Mouse (Mus musculus) CH12.LX (cell line): Measurements from ENCODE around the gene Bst1. TPM values are rescaled to one million over a fixed set of nuclear protein-coding genes. Genes with fewer than 3 reads are reported as not detected.

Source experiments
- DNase-seq: peaks from one replicate; pipeline ENCODE4 v3.0.0-alpha.2; 2013; ENCODE audit errors: extremely low read depth
- H3K27ac ChIP-seq: 2 replicates; pipeline ENCODE4 v1.5.1; 2012; ENCODE audit warnings: low read depth, mild to moderate bottlenecking, control low read depth, moderate library complexity; ENCODE audit not compliant: insufficient read depth
- H3K27me3 ChIP-seq: replicated peaks from 2 replicates; pipeline ENCODE3; 2012; ENCODE audit warnings: inconsistent platforms
- H3K36me3 ChIP-seq, 2 experiments: replicated peaks in 1 of 2; 2 replicates each; pipeline versions ENCODE3 to v1.6.1; 2012; ENCODE audit warnings: inconsistent platforms in 1 of 2, low read length in 1 of 2, mild to moderate bottlenecking in 1 of 2, mixed read lengths in 1 of 2, moderate library complexity in 1 of 2; ENCODE audit not compliant: control insufficient read depth in 1 of 2, insufficient read depth in 1 of 2
- H3K4me1 ChIP-seq, 2 experiments: 2 replicates each; pipeline ENCODE4 v1.6.1; 2012; ENCODE audit warnings: inconsistent platforms in 1 of 2, moderate library complexity in 1 of 2; ENCODE audit not compliant: insufficient read depth in 2 of 2, control insufficient read depth in 1 of 2
- H3K4me2 ChIP-seq: 2 replicates; pipeline ENCODE4 v1.6.1; 2012; ENCODE audit warnings: low read depth, mild to moderate bottlenecking, control low read depth; ENCODE audit not compliant: poor library complexity, insufficient read depth, severe bottlenecking
- H3K4me3 ChIP-seq, 3 experiments: fragments of 150-350 bp in 1 of 3; sonication (generic) in 1 of 3; replicated peaks in 1 of 3; 2 replicates each; pipeline versions ENCODE3 to v1.5.1; 2011 to 2012; ENCODE audit warnings: low read depth in 2 of 3, low read length in 2 of 3, mild to moderate bottlenecking in 2 of 3, moderate library complexity in 2 of 3, control low read depth in 1 of 3, improper control_type of control experiment in 1 of 3, inconsistent platforms in 1 of 3, mixed read lengths in 1 of 3; ENCODE audit not compliant: poor library complexity in 1 of 3
- H3K79me2 ChIP-seq: replicated peaks from 2 replicates; pipeline ENCODE4 v1.6.1; 2012; ENCODE audit warnings: mild to moderate bottlenecking, moderate library complexity; ENCODE audit not compliant: control insufficient read depth, poor library complexity, insufficient read depth, severe bottlenecking; ENCODE audit errors: extremely low read depth
- H3K9ac ChIP-seq: 2 replicates; pipeline ENCODE4 v1.6.1; 2012; ENCODE audit warnings: low read depth, mild to moderate bottlenecking, control low read depth, moderate library complexity; ENCODE audit not compliant: insufficient read depth
- H3K9me3 ChIP-seq: replicated peaks from 2 replicates; pipeline ENCODE3; 2012; ENCODE audit warnings: low read length, inconsistent platforms, mixed read lengths
- BHLHE40 ChIP-seq: IDR thresholded peaks from 2 replicates; pipeline ENCODE4 v1.6.1; 2011; ENCODE audit warnings: mild to moderate bottlenecking, low read depth, low read length, improper control_type of control experiment
- CHD1 ChIP-seq: IDR thresholded peaks from 2 replicates; pipeline ENCODE4 v1.6.1; 2012; ENCODE audit warnings: low read depth, low read length, improper control_type of control experiment, inconsistent platforms
- CTCF ChIP-seq, 2 experiments: IDR thresholded peaks in 1 of 2; conservative IDR thresholded peaks in 1 of 2; 2 replicates each; pipeline ENCODE4 v1.5.1; 2011 to 2012; ENCODE audit warnings: low read depth in 2 of 2, low read length in 2 of 2, improper control_type of control experiment in 1 of 2, inconsistent platforms in 1 of 2, mild to moderate bottlenecking in 1 of 2, moderate library complexity in 1 of 2
- E2F4 ChIP-seq: IDR thresholded peaks from 2 replicates; pipeline ENCODE4 v1.6.1; 2011; ENCODE audit warnings: low read depth, low read length, improper control_type of control experiment; ENCODE audit not compliant: insufficient replicate concordance
- EP300 ChIP-seq: IDR thresholded peaks from 2 replicates; pipeline ENCODE4 v1.6.1; 2011; ENCODE audit warnings: low read length, improper control_type of control experiment
- ETS1 ChIP-seq: conservative IDR thresholded peaks from 2 replicates; pipeline ENCODE4 v1.6.1; 2012; ENCODE audit warnings: low read depth, mild to moderate bottlenecking, inconsistent platforms, low read length, improper control_type of control experiment, moderate library complexity
- HCFC1 ChIP-seq: IDR thresholded peaks from 2 replicates; pipeline ENCODE4 v1.6.1; 2012; ENCODE audit warnings: low read depth, mild to moderate bottlenecking, inconsistent platforms, low read length, improper control_type of control experiment
- IRF4 ChIP-seq: IDR thresholded peaks from 2 replicates; pipeline ENCODE4 v1.6.1; 2014; ENCODE audit warnings: low read depth, mild to moderate bottlenecking, inconsistent platforms, low read length, improper control_type of control experiment
- JUND ChIP-seq: conservative IDR thresholded peaks from 2 replicates; pipeline ENCODE4 v1.6.1; 2011; ENCODE audit warnings: low read depth, low read length, improper control_type of control experiment
- KAT2A ChIP-seq: IDR thresholded peaks from 2 replicates; pipeline ENCODE4 v1.6.1; 2012; ENCODE audit warnings: low read length, improper control_type of control experiment, inconsistent platforms; ENCODE audit not compliant: insufficient replicate concordance
- MAX ChIP-seq: IDR thresholded peaks from 2 replicates; pipeline ENCODE4 v1.6.1; 2011; ENCODE audit warnings: low read length, improper control_type of control experiment
- MAZ ChIP-seq: IDR thresholded peaks from 2 replicates; pipeline ENCODE4 v1.6.1; 2012; ENCODE audit warnings: low read depth, mild to moderate bottlenecking, inconsistent platforms, low read length, improper control_type of control experiment, moderate library complexity
- MYC ChIP-seq: IDR thresholded peaks from 2 replicates; pipeline ENCODE4 v1.6.1; 2011; ENCODE audit warnings: low read depth, mild to moderate bottlenecking, improper control_type of control experiment, low read length
- NELFE ChIP-seq: IDR thresholded peaks from 2 replicates; pipeline ENCODE4 v1.6.1; 2011; ENCODE audit warnings: low read depth, low read length, improper control_type of control experiment
- PAX5 ChIP-seq: IDR thresholded peaks from 2 replicates; pipeline ENCODE4 v1.6.1; 2012; ENCODE audit warnings: low read length, inconsistent platforms, mixed read lengths
- POLR2A ChIP-seq: IDR thresholded peaks from 2 replicates; pipeline ENCODE4 v1.6.1; 2011; ENCODE audit warnings: low read depth, mild to moderate bottlenecking, improper control_type of control experiment, low read length
- POLR2AphosphoS2 ChIP-seq: IDR thresholded peaks from 2 replicates; pipeline ENCODE4 v1.6.1; 2011; ENCODE audit warnings: low read depth, low read length, improper control_type of control experiment
- RAD21 ChIP-seq: IDR thresholded peaks from 2 replicates; pipeline ENCODE4 v1.6.1; 2011; ENCODE audit warnings: low read depth, mild to moderate bottlenecking, low read length, improper control_type of control experiment, moderate library complexity
- SMC3 ChIP-seq: IDR thresholded peaks from 2 replicates; pipeline ENCODE4 v1.6.1; 2011; ENCODE audit warnings: low read depth, low read length, improper control_type of control experiment
- UBTF ChIP-seq: IDR thresholded peaks from 2 replicates; pipeline ENCODE4 v1.6.1; 2012; ENCODE audit warnings: low read depth, mild to moderate bottlenecking, inconsistent platforms, low read length, improper control_type of control experiment, moderate library complexity
- USF1 ChIP-seq: IDR thresholded peaks from 2 replicates; pipeline ENCODE4 v1.6.1; 2014; ENCODE audit warnings: low read depth, mild to moderate bottlenecking, inconsistent platforms, low read length, improper control_type of control experiment
- USF2 ChIP-seq: conservative IDR thresholded peaks from 2 replicates; pipeline ENCODE4 v1.6.1; 2011; ENCODE audit warnings: low read depth, low read length, improper control_type of control experiment
- ZKSCAN1 ChIP-seq: IDR thresholded peaks from 2 replicates; pipeline ENCODE4 v1.6.1; 2012; ENCODE audit warnings: low read depth, inconsistent platforms, low read length, improper control_type of control experiment, borderline replicate concordance
- ZNF384 ChIP-seq: IDR thresholded peaks from 2 replicates; pipeline ENCODE4 v1.6.1; 2012; ENCODE audit warnings: low read depth, low read length, improper control_type of control experiment, inconsistent platforms
- dilution Hi-C: fragments of 300-500 bp; cut with MboI; formaldehyde crosslinking; loops from 2 replicates; pipeline ENCODE4 v1.14.3; 2020; ENCODE audit warnings: low sequenced_read_pairs; ENCODE audit not compliant: extremely low pct_unique_long_range_greater_than_20kb, extremely low pct_ligation_motif_present
- in situ Hi-C: fragments of 300-500 bp; cut with MboI; formaldehyde crosslinking; loops from 3 replicates; pipeline ENCODE4 v1.14.3; 2019; ENCODE audit warnings: low sequenced_read_pairs, low pct_ligation_motif_present, low pct_unique_long_range_greater_than_20kb, mixed read lengths
- polyA plus RNA-seq: library from polyadenylated mRNA; unstranded; fragments of >175 nt; gene quantifications from 2 replicates; pipeline ENCODE4 v1.2.1, GENCODE M21; 2012; ENCODE audit warnings: low read depth; ENCODE audit not compliant: insufficient read length
- total RNA-seq, 2 experiments: library from RNA; depleted of rRNA; stranded (reverse); fragments of 300-350 nt in 1 of 2; fragments of >200 nt in 1 of 2; gene quantifications; 2 replicates each; pipeline ENCODE4 v1.2.3; 2012 to 2014

Bst1 gene
- total and polyA plus RNA-seq, 3 experiments: 1.9 to 9.9 (median 4.8) TPM

- DNase-seq: no peak
- TF ChIP-seq ZKSCAN1 (no peak), RAD21 (no peak), USF2 (no peak), MAX (no peak), EP300 (no peak), CTCF (conservative IDR thresholded peaks at IDR 0.05 in 1 of 2, IDR thresholded peaks at IDR 0.05 in 1 of 2; ENCODE audit: low read depth in 2 of 2, low read length in 2 of 2) (no peak), PAX5 (no peak), ZNF384 (no peak), IRF4 (no peak), CHD1 (no peak)
- Histone ChIP-seq H3K9me3 (peaks cover 13% of the 10 kb centered on the region), H3K9ac (no peak overlapping the region), H3K36me3 (no peaks in the 10 kb centered on the region), H3K27me3 (no peaks in the 10 kb centered on the region), H3K27ac (no peak overlapping the region), H3K4me2 (no peak overlapping the region), H3K4me1 (0 out of 4 replicates have a peak, but pooled peaks cover 0 to 2% of the 10 kb centered on the region in 2 experiments), H3K79me2 (no peaks in the 10 kb centered on the region), H3K4me3 (no peak overlapping the region)
- dilution Hi-C loops: no loop called here
- in situ Hi-C loops: no loop called here
Observed at GRCm38 (mm10) chr5:43860670-43861431, 42.2 kb downstream of the Bst1 start.

- TF ChIP-seq BHLHE40: no peak
- no peak for TF ChIP-seq EP300
- no peak for TF ChIP-seq MYC
- no peak for TF ChIP-seq NELFE
- TF ChIP-seq POLR2AphosphoS2: no peak
- TF ChIP-seq, all 38 proteins: peak for 0
- in situ Hi-C loops: no loop called here
- no peaks in the 10 kb centered on the region for H3K9me3 ChIP-seq
- no peak overlapping the region for H3K4me2 ChIP-seq
- no peak for DNase-seq
- no peaks in the 10 kb centered on the region for H3K79me2 ChIP-seq
- H3K36me3 ChIP-seq: no peaks in the 10 kb centered on the region
- H3K9ac ChIP-seq: no peak overlapping the region
- H3K27ac ChIP-seq: no peak overlapping the region
- no peaks in the 10 kb centered on the region for H3K27me3 ChIP-seq
- no peak overlapping the region for H3K4me3 ChIP-seq
- H3K4me1 ChIP-seq: peaks cover 0 to 18% of the 10 kb centered on the region in 2 experiments; a peak in 2 of 4 replicates
- dilution Hi-C loops: no loop called here
Observed at GRCm38 (mm10) chr5:43863642-43864041, 45.0 kb downstream of the Bst1 start.

GRCm38 (mm10) chr5:43865316-43865715, 46.6 kb downstream of the Bst1 start:
- Histone ChIP-seq H3K4me1 (peaks cover 0 to 27% of the 10 kb centered on the region in 2 experiments; a peak in 2 of 4 replicates), H3K79me2 (no peaks in the 10 kb centered on the region), H3K4me2 (no peak overlapping the region), H3K9ac (no peak overlapping the region), H3K27me3 (no peaks in the 10 kb centered on the region), H3K9me3 (no peaks in the 10 kb centered on the region), H3K4me3 (no peak overlapping the region), H3K36me3 (no peaks in the 10 kb centered on the region), H3K27ac (no peak overlapping the region)
- DNase-seq: no peak
- in situ Hi-C loops: no loop called here
- dilution Hi-C loops: no loop called here
- TF ChIP-seq UBTF (no peak), MAX (no peak), ETS1 (no peak), BHLHE40 (no peak), ZKSCAN1 (no peak), HCFC1 (no peak), POLR2A (no peak), CHD1 (no peak), KAT2A (no peak), E2F4 (no peak), PAX5 (no peak), JUND (no peak), USF1 (no peak), MAZ (no peak), ZNF384 (no peak), EP300 (no peak), SMC3 (no peak), MYC (no peak)
